In the genomic region with DNA sequence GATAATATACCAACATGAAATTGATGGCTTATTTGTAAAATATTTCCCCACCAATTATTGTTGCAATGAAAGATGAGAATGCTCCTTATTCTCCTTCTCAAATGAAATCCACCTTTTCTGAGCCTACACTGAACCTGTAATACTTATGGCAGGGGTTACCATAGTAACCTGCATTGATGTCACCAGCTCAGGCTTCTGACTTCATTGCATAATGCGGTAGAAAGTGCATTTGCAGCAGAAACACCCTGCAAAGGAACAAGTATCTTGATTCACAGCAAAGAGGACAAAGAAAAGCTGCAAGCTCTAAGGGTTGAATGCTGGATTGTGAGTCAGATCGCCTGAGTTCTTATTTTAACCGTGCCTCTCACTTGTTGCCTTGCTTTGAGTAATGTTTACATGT, we compare ENCODE assay signal across 15 mouse cellular contexts.
DNase-seq lines count a peak whose midpoint lies in the region; ATAC-seq and TF ChIP-seq lines count a peak whose summit lies in the region.
"Had no signal": no experiment of that assay in that cellular context is flagged by ENCODE, and none has a peak within 500 bp of the region (broad histone marks: within the 10 kb centered on the region; RNA-seq: fewer than 3 reads in every experiment).

No protein-coding gene starts in this region.

- no peak overlapping the region for H3K4me2 ChIP-seq in forebrain, embryonic 11.5 days (ENCODE audit: low read depth, low read length, severe bottlenecking)
- H3K4me2 ChIP-seq in forebrain, embryonic 12.5 days: no peak overlapping the region
- peak overlapping the region; percentile 16 for H3K4me2 ChIP-seq in midbrain, postnatal 0 days (ENCODE audit: low read depth, low read length, poor library complexity, severe bottlenecking)
- H3K4me2 ChIP-seq: limb, embryonic 13.5 days had no signal

- no peaks in the 10 kb centered on the region for H3K9me3 ChIP-seq in forebrain, embryonic 11.5 days (ENCODE audit: control insufficient read depth, low read length)
- no peaks in the 10 kb centered on the region for H3K9me3 ChIP-seq in forebrain, embryonic 10.5 days
- H3K9me3 ChIP-seq in forebrain, embryonic 12.5 days: no peaks in the 10 kb centered on the region
- H3K9me3 ChIP-seq in midbrain, postnatal 0 days (ENCODE audit: low read length): no peaks in the 10 kb centered on the region
- H3K9me3 ChIP-seq: G1E; limb, embryonic 13.5 days had no signal

- H3K9ac ChIP-seq in forebrain, embryonic 11.5 days (ENCODE audit: low read length): no peak overlapping the region
- no peak overlapping the region for H3K9ac ChIP-seq in forebrain, embryonic 12.5 days
- H3K9ac ChIP-seq in midbrain, postnatal 0 days (replicated peaks; ENCODE audit: low read length, poor library complexity, severe bottlenecking): no peak overlapping the region
- H3K9ac ChIP-seq: limb, embryonic 13.5 days had no signal

- no peak for DNase-seq in forebrain, embryonic 11.5 days (ENCODE audit: low spot score)
- no peak for DNase-seq in forebrain, embryonic 10.5 days (ENCODE audit: extremely low spot score, low spot score)
- peak; percentile 28 to 42 for DNase-seq in left cerebral cortex, adult 9 months (ENCODE audit: low spot score in 2 of 2)
- DNase-seq in midbrain, postnatal 0 days (ENCODE audit: low spot score): peak; percentile 63
- no peak for DNase-seq in urinary bladder, adult 2 months (ENCODE audit: low spot score)
- DNase-seq in cerebellum, adult 18-20 months: no peak
- DNase-seq in kidney, adult 8-10 months: no peak
- DNase-seq: cerebellum, adult 2 months; heart, postnatal 36 days; lung, postnatal 10 days; spleen, adult 18-20 months had no signal

- H3K27me3 ChIP-seq in forebrain, embryonic 11.5 days (ENCODE audit: control insufficient read depth, insufficient read depth, low read length): no peaks in the 10 kb centered on the region
- H3K27me3 ChIP-seq in forebrain, embryonic 10.5 days (ENCODE audit: poor library complexity, severe bottlenecking): no peaks in the 10 kb centered on the region
- no peaks in the 10 kb centered on the region for H3K27me3 ChIP-seq in forebrain, embryonic 12.5 days
- H3K27me3 ChIP-seq in midbrain, postnatal 0 days (ENCODE audit: insufficient read depth, low read length): no peaks in the 10 kb centered on the region
- H3K27me3 ChIP-seq: limb, embryonic 13.5 days had no signal

- ATAC-seq in forebrain, embryonic 11.5 days (replicated peaks; ENCODE audit: low FRiP score): peak; percentile 76; the same call in 1 of the 2 replicates
- peak; percentile 70; the same call in 1 of the 2 replicates for ATAC-seq in forebrain, embryonic 12.5 days (ENCODE audit: low FRiP score)
- peak; percentile 86 for ATAC-seq in midbrain, postnatal 0 days (ENCODE audit: low FRiP score)

- WGBS in forebrain, embryonic 11.5 days: 20% methylated on average over 3 of the region's 3 CpGs
- WGBS in forebrain, embryonic 10.5 days: 22% methylated on average over 3 of the region's 3 CpGs
- WGBS in forebrain, embryonic 12.5 days: 10% methylated on average over 3 of the region's 3 CpGs
- WGBS in midbrain, postnatal 0 days: 11% methylated on average over 3 of the region's 3 CpGs

- peaks cover 2% of the 10 kb centered on the region; the same call in 1 of the 2 replicates for H3K4me1 ChIP-seq in forebrain, embryonic 11.5 days (replicated peaks; ENCODE audit: control insufficient read depth, insufficient read depth, low read length)
- H3K4me1 ChIP-seq in forebrain, embryonic 10.5 days: peaks cover 25% of the 10 kb centered on the region
- H3K4me1 ChIP-seq in forebrain, embryonic 12.5 days: peaks cover 4% of the 10 kb centered on the region
- no peaks in the 10 kb centered on the region; the same call in 1 of the 2 replicates for H3K4me1 ChIP-seq in midbrain, postnatal 0 days (ENCODE audit: insufficient read depth, low read length)
- H3K4me1 ChIP-seq: limb, embryonic 13.5 days had no signal

- no peak for TF ChIP-seq CTCF in midbrain, postnatal 0 days (IDR thresholded peaks at IDR 0.05)

- no peaks in the 10 kb centered on the region for H3K36me3 ChIP-seq in forebrain, embryonic 11.5 days (ENCODE audit: control insufficient read depth, insufficient read depth, low read length)
- no peaks in the 10 kb centered on the region for H3K36me3 ChIP-seq in forebrain, embryonic 10.5 days (replicated peaks)
- H3K36me3 ChIP-seq in forebrain, embryonic 12.5 days (replicated peaks): no peaks in the 10 kb centered on the region
- H3K36me3 ChIP-seq in midbrain, postnatal 0 days (ENCODE audit: insufficient read depth, low read length): no peaks in the 10 kb centered on the region
- H3K36me3 ChIP-seq: G1E; limb, embryonic 13.5 days had no signal

- H3K4me3 ChIP-seq in forebrain, embryonic 11.5 days (ENCODE audit: low read depth, low read length): no peak overlapping the region
- no peak overlapping the region for H3K4me3 ChIP-seq in forebrain, embryonic 10.5 days
- H3K4me3 ChIP-seq in forebrain, embryonic 12.5 days (replicated peaks): no peak overlapping the region
- H3K4me3 ChIP-seq in midbrain, postnatal 0 days (ENCODE audit: low read depth, low read length): peak overlapping the region; percentile 22; the same call in 1 of the 2 replicates
- H3K4me3 ChIP-seq: limb, embryonic 13.5 days had no signal

- no peak overlapping the region for H3K27ac ChIP-seq in forebrain, embryonic 11.5 days (ENCODE audit: low read depth, low read length)
- H3K27ac ChIP-seq in forebrain, embryonic 10.5 days: no peak overlapping the region
- no peak overlapping the region for H3K27ac ChIP-seq in forebrain, embryonic 12.5 days
- H3K27ac ChIP-seq in midbrain, postnatal 0 days (ENCODE audit: low read depth, low read length): peak overlapping the region; percentile 33; the same call in 1 of the 2 replicates
- H3K27ac ChIP-seq: kidney, postnatal 0 days; limb, embryonic 13.5 days had no signal

Comparison
In these comparisons a context has a peak if more than half of its experiments do, and no peak if none do; other contexts are left out.
1. DNase-seq: peak in left cerebral cortex, adult 9 months (2 of 2) and midbrain, postnatal 0 days (single experiment); none in forebrain, embryonic 11.5 days (single experiment), forebrain, embryonic 10.5 days (single experiment), urinary bladder, adult 2 months (single experiment), cerebellum, adult 18-20 months (0 of 2) and kidney, adult 8-10 months (0 of 2).
2. Peak in every context shown above with its lines, with median percentiles within 50 percentile points of each other: ATAC-seq.